Mouse (Mus musculus) limb, embryonic 15.5 days (tissue): ENCODE measurements around the gene Gm49320. TPM values are rescaled to one million over a fixed set of nuclear protein-coding genes. Genes with fewer than 3 reads are reported as not detected.
A peak's percentile ranks its signal among the peaks of the same experiment; 100 is the strongest.

Experiments used
- ATAC-seq: fragments of 200-750 bp; cut with Nextera tagmentation; 2 replicates; pipeline ENCODE4 v1.8.0; 2017; ENCODE audit warnings: low read depth, moderate TSS enrichment; ENCODE audit not compliant: insufficient number of reproducible peaks, low FRiP score, low TSS enrichment
- H3K27ac ChIP-seq: fragments of 300-500 bp; sonication (generic); 2 replicates; pipeline ENCODE4 v1.5.1; 2015; ENCODE audit warnings: moderate library complexity, mild to moderate bottlenecking, inconsistent platforms
- H3K27me3 ChIP-seq: fragments of 300-500 bp; sonication (generic); 2 replicates; pipeline ENCODE4 v1.6.1; 2015; ENCODE audit warnings: inconsistent platforms
- H3K36me3 ChIP-seq: fragments of 300-500 bp; sonication (generic); 2 replicates; pipeline ENCODE4 v1.6.1; 2015; ENCODE audit warnings: inconsistent platforms
- H3K4me1 ChIP-seq: fragments of 300-500 bp; sonication (generic); 2 replicates; pipeline ENCODE4 v1.6.1; 2015; ENCODE audit warnings: inconsistent platforms
- H3K4me2 ChIP-seq: fragments of 300-500 bp; sonication (generic); 2 replicates; pipeline ENCODE4 v1.6.1; 2015; ENCODE audit warnings: mild to moderate bottlenecking, inconsistent platforms
- H3K4me3 ChIP-seq: fragments of 300-500 bp; sonication (generic); 2 replicates; pipeline ENCODE4 v1.5.1; 2015; ENCODE audit warnings: mild to moderate bottlenecking, inconsistent platforms
- H3K9ac ChIP-seq: fragments of 300-500 bp; sonication (generic); 2 replicates; pipeline ENCODE4 v1.6.1; 2015; ENCODE audit warnings: inconsistent platforms
- H3K9me3 ChIP-seq: fragments of 300-500 bp; sonication (generic); 2 replicates; pipeline ENCODE4 v1.6.1; 2016; ENCODE audit warnings: inconsistent platforms
- WGBS: fragments of 180-500 bp; shearing (Covaris S2); methylation state at CpG from one replicate; pipeline ENCODE4 v1.1.7; 2015; 5-methylcytosine and 5-hydroxymethylcytosine counted together
- polyA plus RNA-seq: library from polyadenylated mRNA; unstranded; fragments of >200 nt; fragmentation: Nextera tagmentation; extraction: Ambion mirVana; gene quantifications from 2 replicates; pipeline ENCODE4 v1.2.1, GENCODE M21; 2015

Gene Gm49320
- polyA plus RNA-seq, 1 experiment from 2014 or later, result 0.90 TPM

- H3K27me3 ChIP-seq, result no peaks in the 10 kb centered on the region
- no peaks in the 10 kb centered on the region for H3K9me3 ChIP-seq
- no peak overlapping the region for H3K9ac ChIP-seq
- H3K27ac ChIP-seq, result no peak overlapping the region
- ATAC-seq, result no peak
- H3K4me3 ChIP-seq, result no peak overlapping the region
- 82% methylated on average over 15 of the region's 15 CpGs for WGBS
- H3K36me3 ChIP-seq, result peaks cover 92% of the 10 kb centered on the region
- H3K4me1 ChIP-seq, result no peaks in the 10 kb centered on the region
- H3K4me2 ChIP-seq, result no peak overlapping the region
These were observed 29.0 kb downstream of the Gm49320 start for GRCm38 (mm10) chr8:4267627-4268026.

- WGBS, result 92% methylated on average over 6 of the region's 6 CpGs
- Histone ChIP-seq H3K9ac (no peak overlapping the region), H3K36me3 (peaks cover 90% of the 10 kb centered on the region)
These were observed 30.9 kb downstream of the Gm49320 start for GRCm38 (mm10) chr8:4269609-4270008.

GRCm38 (mm10) chr8:4275275-4276110 lies 36.8 kb downstream of the Gm49320 start, which contains the start of gene Timm44:
TSS of gene Timm44 (minus strand) at chr8:4275913.
- H3K9ac ChIP-seq, result peak within 1 kb of the TSS; percentile 59
- peak within 1 kb of the TSS; percentile 78 for H3K4me3 ChIP-seq
- under 1% methylated on average over 39 of the region's 39 CpGs for WGBS
- H3K4me1 ChIP-seq, result peaks cover 6% of the 10 kb centered on the region
- H3K9me3 ChIP-seq, result no peaks in the 10 kb centered on the region
- H3K27ac ChIP-seq, result peak within 1 kb of the TSS; percentile 71
- H3K27me3 ChIP-seq, result no peaks in the 10 kb centered on the region
- peak within 1 kb of the TSS; percentile 61 for H3K4me2 ChIP-seq
- H3K36me3 ChIP-seq, result peaks cover 32% of the 10 kb centered on the region
- ATAC-seq, result peak; percentile 93

More at GRCm38 (mm10) chr8:4269609-4270008, 30.9 kb downstream of the Gm49320 start:
- Histone ChIP-seq H3K4me3 (no peak overlapping the region), H3K27ac (no peak overlapping the region), H3K9me3 (no peaks in the 10 kb centered on the region), H3K27me3 (no peaks in the 10 kb centered on the region), H3K4me2 (no peak overlapping the region), H3K4me1 (peaks cover 1% of the 10 kb centered on the region)
- ATAC-seq, result no peak

GRCm38 (mm10) chr8:4276111-4276465 lies 37.4 kb downstream of the Gm49320 start:
- ATAC-seq, result peak; percentile 57; the same call in 1 of the 2 replicates

DNA sequence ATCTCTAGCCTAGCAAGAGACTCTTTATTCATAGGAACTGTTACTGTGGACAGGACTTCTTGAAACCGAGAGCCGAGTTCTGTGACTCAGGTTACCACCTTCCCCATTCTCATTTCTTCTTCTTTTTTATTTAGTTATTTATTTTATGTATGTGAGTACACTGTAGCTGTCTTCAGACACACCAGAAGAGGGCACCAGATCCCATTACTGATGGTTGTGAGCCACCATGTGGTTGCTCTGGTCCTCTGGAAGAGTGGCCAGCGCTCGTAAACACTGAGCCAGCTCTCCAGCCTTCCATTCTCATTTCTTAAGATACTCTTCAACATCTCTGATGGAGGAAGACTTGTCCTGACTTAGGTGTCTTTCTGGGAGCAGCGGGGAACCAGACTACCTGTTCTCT lies 54.1 kb downstream of the Gm49320 start:
- no peaks in the 10 kb centered on the region for H3K27me3 ChIP-seq
- no peak for ATAC-seq
- 92% methylated on average over 5 of the region's 5 CpGs for WGBS
- no peak overlapping the region for H3K9ac ChIP-seq
- no peaks in the 10 kb centered on the region for H3K9me3 ChIP-seq
- no peak overlapping the region for H3K27ac ChIP-seq
- H3K4me1 ChIP-seq, result no peaks in the 10 kb centered on the region
- H3K4me2 ChIP-seq, result no peak overlapping the region
- H3K36me3 ChIP-seq, result peaks cover 85% of the 10 kb centered on the region
- no peak overlapping the region for H3K4me3 ChIP-seq

More at GRCm38 (mm10) chr8:4276111-4276465, 37.4 kb downstream of the Gm49320 start:
- peak overlapping the region; percentile 64 for H3K27ac ChIP-seq
- H3K27me3 ChIP-seq, result no peaks in the 10 kb centered on the region
- H3K9me3 ChIP-seq, result no peaks in the 10 kb centered on the region
- peaks cover 6% of the 10 kb centered on the region for H3K4me1 ChIP-seq
- peak overlapping the region; percentile 59 for H3K9ac ChIP-seq
- peak overlapping the region; percentile 78 for H3K4me3 ChIP-seq
- H3K4me2 ChIP-seq, result peak overlapping the region; percentile 61
- WGBS, result 23% methylated on average over 9 of the region's 9 CpGs
- peaks cover 27% of the 10 kb centered on the region for H3K36me3 ChIP-seq

GRCm38 (mm10) chr8:4297822-4298221 lies 59.2 kb downstream of the Gm49320 start:
- Histone ChIP-seq H3K9me3 (no peaks in the 10 kb centered on the region), H3K27ac (no peak overlapping the region), H3K9ac (no peak overlapping the region), H3K4me1 (no peaks in the 10 kb centered on the region), H3K4me2 (no peak overlapping the region), H3K27me3 (no peaks in the 10 kb centered on the region), H3K36me3 (peaks cover 88% of the 10 kb centered on the region), H3K4me3 (no peak overlapping the region)
- 91% methylated on average over 4 of the region's 4 CpGs for WGBS
- no peak for ATAC-seq

Other genes starting within 250 kb of the Gm49320 start
- not detected in 2 replicates for gene Cd209f, start 133.0 kb upstream of the Gm49320 start, polyA plus RNA-seq
- gene Cd209g, start 104.8 kb upstream of the Gm49320 start, polyA plus RNA-seq, result not detected in 2 replicates
- 28.7 and 30.1 TPM in 2 replicates for gene Evi5l, start 72.3 kb upstream of the Gm49320 start, polyA plus RNA-seq
- 0.73 and 0.86 TPM in 2 replicates for gene Prr36, start 21.4 kb upstream of the Gm49320 start, polyA plus RNA-seq
- gene Lrrc8e, start 12.0 kb upstream of the Gm49320 start, polyA plus RNA-seq, result 2.3 TPM in 2 replicates
- gene Map2k7, start 125 bp upstream of the Gm49320 start, polyA plus RNA-seq, result 25.1 and 27.1 TPM in 2 replicates
- gene Tgfbr3l, start 9.3 kb downstream of the Gm49320 start, polyA plus RNA-seq, result 2.8 and 4.2 TPM in 2 replicates
- 50.6 and 55.9 TPM in 2 replicates for gene Snapc2, start 14.2 kb downstream of the Gm49320 start, polyA plus RNA-seq
- gene Ctxn1, start 20.4 kb downstream of the Gm49320 start, polyA plus RNA-seq, result 46.2 and 49.8 TPM in 2 replicates
- gene Timm44, start 37.0 kb downstream of the Gm49320 start, polyA plus RNA-seq, result 52.0 and 52.9 TPM in 2 replicates
- gene Ccl25, start 86.3 kb downstream of the Gm49320 start, polyA plus RNA-seq, result 13.5 and 13.7 TPM in 2 replicates
- 209 and 215 TPM in 2 replicates for gene Elavl1, start 86.5 kb downstream of the Gm49320 start, polyA plus RNA-seq